Mouse (Mus musculus): ENCODE data around the gene C1rl. TPM values are rescaled to one million over a fixed set of nuclear protein-coding genes. Genes with fewer than 3 reads are reported as not detected.

C1rl gene
- polyA plus RNA-seq (2011; ENCODE audit: insufficient read depth, insufficient read length, low read depth, missing spikeins): 0.79 and 1.3 TPM in 2 replicates

DNA sequence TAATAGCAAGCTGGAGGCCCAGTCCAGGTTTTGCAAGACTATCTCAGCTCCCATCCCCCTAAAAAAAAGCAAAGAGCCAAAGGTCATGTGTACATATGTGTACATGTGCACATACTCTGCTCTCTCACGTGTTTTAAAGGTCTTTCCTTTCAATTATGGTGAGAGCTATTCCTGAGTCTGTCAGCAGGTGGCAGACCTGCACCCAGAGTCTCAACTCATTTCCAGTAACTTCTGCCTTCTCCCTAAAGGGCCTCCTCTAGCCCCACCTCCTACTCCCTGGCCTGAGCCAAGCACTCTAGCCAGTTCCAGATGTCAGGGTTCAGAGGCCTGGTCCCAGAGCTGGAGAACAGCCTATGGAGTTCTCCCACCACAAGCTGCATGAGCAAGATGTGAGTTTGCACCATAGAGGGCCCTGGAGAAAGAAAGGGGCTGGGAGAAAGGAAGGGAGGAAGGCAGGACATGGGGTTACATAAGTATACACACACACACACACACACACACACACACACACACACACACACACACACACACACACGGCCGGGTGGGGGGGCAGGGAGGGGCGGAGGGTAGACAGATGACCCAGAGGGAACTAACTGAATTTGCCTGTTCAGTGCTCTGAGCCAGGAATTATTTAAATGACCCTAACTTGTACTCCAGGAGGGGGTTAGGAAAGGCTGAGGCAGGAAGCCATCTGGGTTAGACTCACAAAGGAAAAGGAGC, at the start of gene C1rl:
C1rl (plus strand) TSS at position 272 of the 720 bp plus-strand sequence.
- Histone ChIP-seq H3K27ac (ENCODE audit: insufficient read depth, low read length) (no peak within 1 kb of the TSS), H3K4me1 (ENCODE audit: control insufficient read depth, insufficient read depth, low read length) (no peaks in the 10 kb centered on the region), H3K9me3 (replicated peaks; ENCODE audit: control insufficient read depth, insufficient read depth, low read length, poor library complexity, severe bottlenecking) (no peaks in the 10 kb centered on the region; the same call in 1 of the 2 replicates), H3K4me3 (ENCODE audit: low read depth, low read length) (peak within 1 kb of the TSS; percentile 4; the same call in 1 of the 2 replicates), H3K9ac (ENCODE audit: low read depth, poor library complexity, severe bottlenecking) (peak within 1 kb of the TSS; percentile 7; the same call in 1 of the 2 replicates), H3K27me3 (ENCODE audit: control insufficient read depth, insufficient read depth, low read length, poor library complexity, severe bottlenecking) (no peaks in the 10 kb centered on the region), H3K36me3 (ENCODE audit: control insufficient read depth, insufficient read depth, low read length, poor library complexity, severe bottlenecking) (no peaks in the 10 kb centered on the region)
- TF ChIP-seq POLR2A (IDR thresholded peaks at IDR 0.05; ENCODE audit: insufficient read depth, low read length): no peak
- TF ChIP-seq EP300 (IDR thresholded peaks at IDR 0.05; ENCODE audit: insufficient read depth, low read depth, low read length): 0 out of 2 replicates have a peak, but pooled peaks have one; percentile 9
- peak; percentile 49 for TF ChIP-seq CTCF (IDR thresholded peaks at IDR 0.05; ENCODE audit: low read depth, low read length)

DNA sequence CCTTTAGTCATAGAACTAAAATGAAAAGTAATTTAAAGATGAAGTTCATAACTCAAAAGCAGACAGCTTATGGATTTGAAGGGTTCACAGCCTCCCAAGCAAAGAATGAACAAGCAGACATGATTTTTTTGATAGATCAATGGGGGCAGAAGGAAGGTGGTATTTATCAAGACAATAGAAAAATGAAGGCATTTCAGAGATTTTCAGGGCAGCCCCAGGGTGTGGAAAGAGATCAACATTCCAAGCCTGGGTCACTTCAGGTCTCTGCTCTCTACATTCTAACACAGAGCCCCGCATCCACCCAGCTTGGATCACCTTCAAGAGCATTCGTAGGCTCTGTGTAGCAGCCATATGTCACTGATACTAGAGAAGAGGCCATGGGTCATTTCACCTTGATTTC, 49.6 kb upstream of the C1rl start:
- Histone ChIP-seq H3K27me3 (ENCODE audit: control insufficient read depth, insufficient read depth, low read length, poor library complexity, severe bottlenecking) (no peaks in the 10 kb centered on the region), H3K9me3 (replicated peaks; ENCODE audit: control insufficient read depth, insufficient read depth, low read length, poor library complexity, severe bottlenecking) (no peaks in the 10 kb centered on the region), H3K36me3 (ENCODE audit: control insufficient read depth, insufficient read depth, low read length, poor library complexity, severe bottlenecking) (no peaks in the 10 kb centered on the region), H3K9ac (ENCODE audit: low read depth, poor library complexity, severe bottlenecking) (no peak overlapping the region), H3K4me3 (ENCODE audit: low read depth, low read length) (no peak overlapping the region), H3K4me1 (ENCODE audit: control insufficient read depth, insufficient read depth, low read length) (no peaks in the 10 kb centered on the region), H3K27ac (ENCODE audit: insufficient read depth, low read length) (no peak overlapping the region)
- TF ChIP-seq POLR2A (IDR thresholded peaks at IDR 0.05; ENCODE audit: insufficient read depth, low read length) (no peak), CTCF (IDR thresholded peaks at IDR 0.05; ENCODE audit: low read depth, low read length) (no peak), EP300 (IDR thresholded peaks at IDR 0.05; ENCODE audit: insufficient read depth, low read depth, low read length) (no peak)

DNA sequence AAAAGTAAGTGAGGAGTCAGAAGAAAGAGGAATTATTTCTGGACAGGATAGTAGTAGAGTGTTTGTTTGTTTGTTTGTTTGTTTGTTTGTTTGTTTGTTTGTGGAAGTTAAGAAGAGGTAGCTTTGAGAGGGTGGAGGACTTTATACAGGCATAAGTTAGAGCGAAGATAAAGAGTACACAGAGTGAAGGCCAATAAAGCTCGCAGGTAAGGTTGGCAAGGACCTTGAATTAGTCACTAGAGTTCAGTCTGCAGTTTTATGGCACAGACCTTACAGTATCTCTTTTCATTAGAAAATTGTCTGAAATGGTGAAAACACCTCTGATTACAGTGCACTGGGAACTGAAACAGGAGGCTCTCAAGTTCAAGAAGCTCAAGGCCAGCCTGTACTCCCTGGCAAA, 46.9 kb upstream of the C1rl start:
- Histone ChIP-seq H3K27me3 (ENCODE audit: control insufficient read depth, insufficient read depth, low read length, poor library complexity, severe bottlenecking) (no peaks in the 10 kb centered on the region), H3K4me3 (ENCODE audit: low read depth, low read length) (no peak overlapping the region), H3K36me3 (ENCODE audit: control insufficient read depth, insufficient read depth, low read length, poor library complexity, severe bottlenecking) (no peaks in the 10 kb centered on the region), H3K27ac (ENCODE audit: insufficient read depth, low read length) (no peak overlapping the region), H3K9ac (ENCODE audit: low read depth, poor library complexity, severe bottlenecking) (no peak overlapping the region), H3K9me3 (replicated peaks; ENCODE audit: control insufficient read depth, insufficient read depth, low read length, poor library complexity, severe bottlenecking) (no peaks in the 10 kb centered on the region), H3K4me1 (ENCODE audit: control insufficient read depth, insufficient read depth, low read length) (no peaks in the 10 kb centered on the region)
- TF ChIP-seq EP300 (IDR thresholded peaks at IDR 0.05; ENCODE audit: insufficient read depth, low read depth, low read length) (no peak), POLR2A (IDR thresholded peaks at IDR 0.05; ENCODE audit: insufficient read depth, low read length) (no peak), CTCF (IDR thresholded peaks at IDR 0.05; ENCODE audit: low read depth, low read length) (no peak)

DNA sequence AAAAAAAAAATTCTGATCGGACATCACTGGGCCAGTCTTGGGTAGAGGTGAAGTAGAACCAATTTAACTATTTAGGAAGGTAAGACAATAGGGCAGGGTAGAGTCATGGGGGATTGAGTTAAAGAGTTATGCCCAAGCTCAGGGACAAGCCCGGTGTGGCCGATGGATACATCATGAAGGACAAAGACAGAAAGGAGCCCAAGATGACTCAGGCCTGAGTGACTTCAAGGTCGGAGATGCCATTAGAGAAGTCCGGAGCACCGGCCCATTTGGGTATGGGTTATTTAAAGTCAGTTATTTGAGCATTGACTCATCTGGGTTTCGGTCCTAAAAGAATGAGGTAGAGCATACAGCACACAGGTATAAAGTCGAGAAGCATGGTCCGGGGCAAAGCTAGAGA, 46.5 kb upstream of the C1rl start:
- Histone ChIP-seq H3K9me3 (replicated peaks; ENCODE audit: control insufficient read depth, insufficient read depth, low read length, poor library complexity, severe bottlenecking) (no peaks in the 10 kb centered on the region), H3K27ac (ENCODE audit: insufficient read depth, low read length) (no peak overlapping the region), H3K4me1 (ENCODE audit: control insufficient read depth, insufficient read depth, low read length) (no peaks in the 10 kb centered on the region), H3K9ac (ENCODE audit: low read depth, poor library complexity, severe bottlenecking) (no peak overlapping the region), H3K4me3 (ENCODE audit: low read depth, low read length) (no peak overlapping the region), H3K36me3 (ENCODE audit: control insufficient read depth, insufficient read depth, low read length, poor library complexity, severe bottlenecking) (no peaks in the 10 kb centered on the region), H3K27me3 (ENCODE audit: control insufficient read depth, insufficient read depth, low read length, poor library complexity, severe bottlenecking) (no peaks in the 10 kb centered on the region)
- TF ChIP-seq CTCF (IDR thresholded peaks at IDR 0.05; ENCODE audit: low read depth, low read length): no peak
- no peak for TF ChIP-seq EP300 (IDR thresholded peaks at IDR 0.05; ENCODE audit: insufficient read depth, low read depth, low read length)
- no peak for TF ChIP-seq POLR2A (IDR thresholded peaks at IDR 0.05; ENCODE audit: insufficient read depth, low read length)

DNA sequence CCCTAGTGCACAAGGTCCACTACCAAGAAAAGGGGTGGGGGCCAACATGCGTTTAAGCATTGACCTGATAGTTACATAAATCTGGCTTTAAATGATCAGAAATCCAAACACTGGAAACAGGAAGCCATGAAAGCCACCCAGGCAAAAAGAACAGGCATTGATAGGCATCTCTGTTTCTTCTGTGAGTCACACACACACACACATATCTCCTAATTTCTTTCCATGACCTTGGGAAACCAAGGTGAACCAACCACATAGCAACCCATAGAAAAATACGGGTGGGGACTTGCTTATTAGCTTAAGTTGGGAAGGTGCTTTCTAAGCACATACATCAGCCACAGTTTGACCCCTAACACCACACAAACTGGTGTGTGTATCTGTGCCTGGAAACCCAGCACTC, 45.6 kb upstream of the C1rl start:
- no peak overlapping the region for H3K9ac ChIP-seq (ENCODE audit: low read depth, poor library complexity, severe bottlenecking)
- no peak overlapping the region for H3K27ac ChIP-seq (ENCODE audit: insufficient read depth, low read length)
- no peaks in the 10 kb centered on the region for H3K4me1 ChIP-seq (ENCODE audit: control insufficient read depth, insufficient read depth, low read length)
- no peaks in the 10 kb centered on the region for H3K36me3 ChIP-seq (ENCODE audit: control insufficient read depth, insufficient read depth, low read length, poor library complexity, severe bottlenecking)
- no peaks in the 10 kb centered on the region for H3K9me3 ChIP-seq (replicated peaks; ENCODE audit: control insufficient read depth, insufficient read depth, low read length, poor library complexity, severe bottlenecking)
- TF ChIP-seq CTCF (IDR thresholded peaks at IDR 0.05; ENCODE audit: low read depth, low read length): no peak
- TF ChIP-seq POLR2A (IDR thresholded peaks at IDR 0.05; ENCODE audit: insufficient read depth, low read length): no peak
- no peak for TF ChIP-seq EP300 (IDR thresholded peaks at IDR 0.05; ENCODE audit: insufficient read depth, low read depth, low read length)
- H3K4me3 ChIP-seq (ENCODE audit: low read depth, low read length): no peak overlapping the region
- H3K27me3 ChIP-seq (ENCODE audit: control insufficient read depth, insufficient read depth, low read length, poor library complexity, severe bottlenecking): no peaks in the 10 kb centered on the region

DNA sequence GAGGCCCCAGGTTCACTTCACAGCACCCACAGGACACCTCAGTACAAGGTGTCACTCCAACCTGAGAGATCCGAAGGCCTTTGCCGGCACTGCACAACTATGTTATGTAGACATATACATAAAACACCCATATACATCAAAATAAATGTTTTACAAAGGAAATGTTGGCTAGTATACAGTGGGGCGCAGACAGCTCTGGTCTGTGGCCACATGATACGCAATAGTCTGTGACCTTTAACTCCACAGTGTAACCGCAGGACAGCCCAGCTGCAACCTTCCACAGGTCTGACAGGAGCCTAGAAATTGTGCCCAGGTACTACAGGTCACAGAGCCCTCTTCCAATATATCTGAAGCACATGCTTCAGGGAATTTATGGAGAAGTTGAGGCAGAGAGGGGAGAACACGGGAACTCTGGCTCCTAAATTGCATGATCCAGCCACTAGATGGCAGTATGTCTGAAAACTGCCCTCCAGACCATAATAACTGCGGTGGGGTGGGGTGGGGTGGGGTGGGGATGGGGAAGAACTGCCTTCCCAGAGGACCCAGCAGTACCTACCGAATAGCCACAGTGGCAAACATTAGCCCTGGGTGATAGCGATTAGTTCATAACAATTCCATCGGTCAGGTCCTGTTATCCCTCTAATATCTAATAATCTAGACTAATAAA, 44.6 kb upstream of the C1rl start:
- TF ChIP-seq CTCF (IDR thresholded peaks at IDR 0.05; ENCODE audit: low read depth, low read length) (no peak), EP300 (IDR thresholded peaks at IDR 0.05; ENCODE audit: insufficient read depth, low read depth, low read length) (no peak), POLR2A (IDR thresholded peaks at IDR 0.05; ENCODE audit: insufficient read depth, low read length) (no peak)
- Histone ChIP-seq H3K9ac (ENCODE audit: low read depth, poor library complexity, severe bottlenecking) (no peak overlapping the region), H3K27me3 (ENCODE audit: control insufficient read depth, insufficient read depth, low read length, poor library complexity, severe bottlenecking) (no peaks in the 10 kb centered on the region), H3K27ac (ENCODE audit: insufficient read depth, low read length) (no peak overlapping the region), H3K36me3 (ENCODE audit: control insufficient read depth, insufficient read depth, low read length, poor library complexity, severe bottlenecking) (no peaks in the 10 kb centered on the region), H3K4me3 (ENCODE audit: low read depth, low read length) (no peak overlapping the region), H3K4me1 (ENCODE audit: control insufficient read depth, insufficient read depth, low read length) (no peaks in the 10 kb centered on the region), H3K9me3 (replicated peaks; ENCODE audit: control insufficient read depth, insufficient read depth, low read length, poor library complexity, severe bottlenecking) (no peaks in the 10 kb centered on the region)

All from ES-Bruce4 (cell line).